In the genomic region with DNA sequence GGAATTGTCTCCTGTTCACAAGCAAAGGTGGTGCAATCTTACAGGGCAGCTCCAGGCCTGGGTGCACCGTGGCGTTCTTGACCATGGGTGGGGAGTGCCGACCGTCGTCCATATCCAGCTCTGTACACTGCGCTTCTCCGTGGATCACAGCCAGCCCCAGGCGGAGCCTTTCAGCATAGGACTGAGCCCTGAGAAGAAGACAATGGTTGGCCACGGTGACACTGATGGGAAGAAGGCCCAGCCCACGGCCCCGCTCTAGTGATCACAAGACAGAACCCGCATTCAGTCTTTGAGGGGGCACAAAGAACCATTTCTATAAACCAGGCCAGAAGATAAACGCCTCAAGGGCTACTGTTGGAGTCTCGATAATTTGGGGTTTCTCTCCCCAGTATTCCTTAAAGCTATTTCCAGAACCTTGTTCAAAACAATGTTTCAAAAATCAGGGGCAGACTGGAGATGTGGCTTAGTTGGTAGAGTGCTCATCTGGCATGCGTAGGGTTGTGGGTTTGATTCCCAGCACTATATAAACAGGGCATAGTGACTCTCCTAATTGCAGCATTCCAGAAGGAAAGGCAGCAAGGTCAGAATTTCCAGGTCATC, we compare ENCODE assay signal across 24 mouse cellular contexts. TPM values are rescaled to one million over a fixed set of nuclear protein-coding genes. Genes with fewer than 3 reads are reported as not detected.
DNase-seq lines count a peak whose midpoint lies in the region; ATAC-seq lines count a peak whose summit lies in the region.
"Had no signal": no experiment of that assay in that cellular context is flagged by ENCODE, and none has a peak within 500 bp of the region (broad histone marks: within the 10 kb centered on the region; RNA-seq: fewer than 3 reads in every experiment).

No protein-coding gene starts in this region.

- peaks cover 31% of the 10 kb centered on the region for H3K4me1 ChIP-seq in hindbrain, embryonic 10.5 days (replicated peaks)
- H3K4me1 ChIP-seq in hindbrain, embryonic 13.5 days (replicated peaks), result no peaks in the 10 kb centered on the region
- no peaks in the 10 kb centered on the region for H3K4me1 ChIP-seq in midbrain, embryonic 11.5 days (ENCODE audit: control insufficient read depth, insufficient read depth, low read length)
- no peaks in the 10 kb centered on the region for H3K4me1 ChIP-seq in midbrain, embryonic 13.5 days (replicated peaks)
- H3K4me1 ChIP-seq: forebrain, embryonic 13.5 days had no signal

- H3K27ac ChIP-seq in hindbrain, embryonic 10.5 days, result peak overlapping the region; percentile 3; the same call in 1 of the 2 replicates
- no peak overlapping the region for H3K27ac ChIP-seq in hindbrain, embryonic 13.5 days
- H3K27ac ChIP-seq in midbrain, embryonic 11.5 days (ENCODE audit: low read depth, low read length), result no peak overlapping the region
- H3K27ac ChIP-seq in midbrain, embryonic 13.5 days, result no peak overlapping the region; the same call in 1 of the 2 replicates
- H3K27ac ChIP-seq: embryonic facial prominence, embryonic 10.5 days; forebrain, embryonic 13.5 days; heart, adult 2 months; heart, embryonic 15.5 days had no signal

- no peak for ATAC-seq in hindbrain, embryonic 13.5 days (ENCODE audit: low FRiP score)
- ATAC-seq in midbrain, embryonic 11.5 days (ENCODE audit: low FRiP score), result no peak
- ATAC-seq in midbrain, embryonic 13.5 days, result no peak
- ATAC-seq: CD4-positive, CD25-positive, alpha-beta regulatory T cell, adult 4 months; forebrain, embryonic 13.5 days; forebrain, postnatal 0 days had no signal

- 0 out of 2 replicates have a peak, but pooled peaks cover 5% of the 10 kb centered on the region for H3K9me3 ChIP-seq in hindbrain, embryonic 10.5 days
- H3K9me3 ChIP-seq in hindbrain, embryonic 13.5 days, result no peaks in the 10 kb centered on the region
- H3K9me3 ChIP-seq in midbrain, embryonic 11.5 days (ENCODE audit: control insufficient read depth, low read length), result no peaks in the 10 kb centered on the region
- no peaks in the 10 kb centered on the region for H3K9me3 ChIP-seq in midbrain, embryonic 13.5 days
- H3K9me3 ChIP-seq: forebrain, embryonic 13.5 days; G1E; heart, embryonic 15.5 days had no signal

- H3K36me3 ChIP-seq in hindbrain, embryonic 10.5 days, result peaks cover 100% of the 10 kb centered on the region
- H3K36me3 ChIP-seq in hindbrain, embryonic 13.5 days, result peaks cover 98% of the 10 kb centered on the region
- peaks cover 29% of the 10 kb centered on the region for H3K36me3 ChIP-seq in midbrain, embryonic 11.5 days (ENCODE audit: control insufficient read depth, insufficient read depth, low read length)
- H3K36me3 ChIP-seq in midbrain, embryonic 13.5 days, result peaks cover 98% of the 10 kb centered on the region

- H3K4me3 ChIP-seq in hindbrain, embryonic 10.5 days, result no peak overlapping the region
- no peak overlapping the region for H3K4me3 ChIP-seq in hindbrain, embryonic 13.5 days
- H3K4me3 ChIP-seq in midbrain, embryonic 11.5 days (ENCODE audit: low read depth, low read length), result no peak overlapping the region
- H3K4me3 ChIP-seq in midbrain, embryonic 13.5 days (replicated peaks), result no peak overlapping the region
- H3K4me3 ChIP-seq: embryonic facial prominence, embryonic 10.5 days; forebrain, embryonic 13.5 days; heart, adult 2 months; heart, embryonic 15.5 days had no signal

- H3K9ac ChIP-seq in hindbrain, embryonic 13.5 days, result no peak overlapping the region
- no peak overlapping the region for H3K9ac ChIP-seq in midbrain, embryonic 11.5 days (ENCODE audit: low read length)
- no peak overlapping the region for H3K9ac ChIP-seq in midbrain, embryonic 13.5 days (replicated peaks)
- H3K9ac ChIP-seq: forebrain, embryonic 13.5 days; forebrain, postnatal 0 days; heart, embryonic 15.5 days had no signal

- DNase-seq in hindbrain, embryonic 10.5 days (ENCODE audit: low spot score), result no peak
- DNase-seq in layer of hippocampus, adult 9-11 months, result peak; percentile 31
- no peak for DNase-seq in layer of hippocampus, adult 18-20 months (ENCODE audit: low spot score in 2 of 2)
- peak; percentile 53 for DNase-seq in midbrain, embryonic 11.5 days (ENCODE audit: low spot score, missing footprints)
- no peak for DNase-seq in urinary bladder, postnatal 14 days (ENCODE audit: low spot score)
- DNase-seq: adrenal gland, postnatal 10 days; B cell, adult 2 months; cerebellum, adult 11-12 months; cerebellum, adult 9-11 months; cerebellum, postnatal 36 days; forebrain, postnatal 0 days; gastrocnemius, postnatal 14 days; heart, adult 2 months; heart, postnatal 14 days had no signal

- 63% methylated on average over 15 of the region's 15 CpGs for WGBS in hindbrain, embryonic 10.5 days
- WGBS in hindbrain, embryonic 13.5 days, result 76% methylated on average over 15 of the region's 15 CpGs
- WGBS in midbrain, embryonic 11.5 days, result 75% methylated on average over 15 of the region's 15 CpGs
- 69% methylated on average over 15 of the region's 15 CpGs for WGBS in midbrain, embryonic 13.5 days

- no peak overlapping the region for H3K4me2 ChIP-seq in hindbrain, embryonic 13.5 days
- H3K4me2 ChIP-seq in midbrain, embryonic 11.5 days, result no peak overlapping the region
- H3K4me2 ChIP-seq in midbrain, embryonic 13.5 days (replicated peaks), result no peak overlapping the region
- H3K4me2 ChIP-seq: forebrain, embryonic 13.5 days; heart, embryonic 11.5 days; heart, embryonic 15.5 days had no signal

- H3K27me3 ChIP-seq in hindbrain, embryonic 10.5 days (ENCODE audit: insufficient read depth, poor library complexity, severe bottlenecking), result no peaks in the 10 kb centered on the region
- no peaks in the 10 kb centered on the region for H3K27me3 ChIP-seq in hindbrain, embryonic 13.5 days
- no peaks in the 10 kb centered on the region for H3K27me3 ChIP-seq in midbrain, embryonic 11.5 days (ENCODE audit: control insufficient read depth, insufficient read depth, low read length)
- no peaks in the 10 kb centered on the region for H3K27me3 ChIP-seq in midbrain, embryonic 13.5 days
- H3K27me3 ChIP-seq: forebrain, embryonic 13.5 days; heart, embryonic 15.5 days had no signal

RNA-seq across cellular contexts. Expression of gene Qrich2, which starts 11.2 kb away (rescaled TPM):
- 0.16 and 0.20 TPM in 2 replicates for polyA plus RNA-seq in hindbrain, embryonic 10.5 days (2016; fragmentation: Nextera tagmentation; extraction: Ambion mirVana)
- 0.19 and 0.42 TPM in 2 replicates for polyA plus RNA-seq in hindbrain, embryonic 13.5 days (2015; fragmentation: Nextera tagmentation; extraction: Ambion mirVana)
- not detected for total RNA-seq in layer of hippocampus, adult 18-20 months (2021)
- polyA plus RNA-seq in midbrain, embryonic 11.5 days (2014; fragmentation: Nextera tagmentation; extraction: Ambion mirVana), result 0.08 and 0.14 TPM in 2 replicates
- polyA plus RNA-seq in midbrain, embryonic 13.5 days (2015; fragmentation: Nextera tagmentation; extraction: Ambion mirVana), result not detected in 2 replicates
- total RNA-seq: adrenal gland, postnatal 10 days; forebrain, postnatal 0 days; gastrocnemius, adult 18-20 months; gastrocnemius, postnatal 14 days; heart, adult 2 months; heart, postnatal 14 days; hematopoietic stem cell, adult 5-6 weeks had no signal
- polyA plus RNA-seq: CD4-positive, CD25-positive, alpha-beta regulatory T cell, adult 4 months; forebrain, embryonic 13.5 days; forebrain, postnatal 0 days; heart, embryonic 15.5 days had no signal

RNA-seq across cellular contexts. Expression of gene Prpsap1, which starts 16.7 kb away (rescaled TPM):
- 210 and 236 TPM in 2 replicates for polyA plus RNA-seq in hindbrain, embryonic 10.5 days (2016; fragmentation: Nextera tagmentation; extraction: Ambion mirVana)
- polyA plus RNA-seq in hindbrain, embryonic 13.5 days (2015; fragmentation: Nextera tagmentation; extraction: Ambion mirVana), result 171 and 178 TPM in 2 replicates
- total RNA-seq in layer of hippocampus, adult 18-20 months (2021), result 10 to 100 TPM; 87.0 to 91.5 TPM
- 173 and 183 TPM in 2 replicates for polyA plus RNA-seq in midbrain, embryonic 11.5 days (2014; fragmentation: Nextera tagmentation; extraction: Ambion mirVana)
- polyA plus RNA-seq in midbrain, embryonic 13.5 days (2015; fragmentation: Nextera tagmentation; extraction: Ambion mirVana), result 175 and 187 TPM in 2 replicates

RNA-seq across cellular contexts. Expression of gene Ubald2, which starts 43.4 kb away (rescaled TPM):
- 45.8 and 84.5 TPM in 2 replicates for polyA plus RNA-seq in hindbrain, embryonic 10.5 days (2016; fragmentation: Nextera tagmentation; extraction: Ambion mirVana)
- 43.6 and 44.5 TPM in 2 replicates for polyA plus RNA-seq in hindbrain, embryonic 13.5 days (2015; fragmentation: Nextera tagmentation; extraction: Ambion mirVana)
- total RNA-seq in layer of hippocampus, adult 18-20 months (2021), result 10 to 100 TPM; 33.3 to 40.5 TPM
- polyA plus RNA-seq in midbrain, embryonic 11.5 days (2014; fragmentation: Nextera tagmentation; extraction: Ambion mirVana), result 72.3 and 83.0 TPM in 2 replicates
- polyA plus RNA-seq in midbrain, embryonic 13.5 days (2015; fragmentation: Nextera tagmentation; extraction: Ambion mirVana), result 47.7 and 50.3 TPM in 2 replicates

RNA-seq across cellular contexts. Expression of gene Sphk1, which starts 53.5 kb away (rescaled TPM):
- 8.6 and 11.1 TPM in 2 replicates for polyA plus RNA-seq in hindbrain, embryonic 10.5 days (2016; fragmentation: Nextera tagmentation; extraction: Ambion mirVana)
- 3.1 and 3.3 TPM in 2 replicates for polyA plus RNA-seq in hindbrain, embryonic 13.5 days (2015; fragmentation: Nextera tagmentation; extraction: Ambion mirVana)
- total RNA-seq in layer of hippocampus, adult 18-20 months (2021), result 1 to 10 TPM in 1 of 2 experiments, under 1 TPM in 1; 0.84 to 2.3 TPM
- polyA plus RNA-seq in midbrain, embryonic 11.5 days (2014; fragmentation: Nextera tagmentation; extraction: Ambion mirVana), result 7.1 and 8.3 TPM in 2 replicates
- 3.1 and 3.2 TPM in 2 replicates for polyA plus RNA-seq in midbrain, embryonic 13.5 days (2015; fragmentation: Nextera tagmentation; extraction: Ambion mirVana)

Comparison
In these comparisons a context has a peak if more than half of its experiments do, and no peak if none do; other contexts are left out.
1. DNase-seq: peak in layer of hippocampus, adult 9-11 months (single experiment) and midbrain, embryonic 11.5 days (single experiment); none in hindbrain, embryonic 10.5 days (single experiment), layer of hippocampus, adult 18-20 months (0 of 2) and urinary bladder, postnatal 14 days (single experiment).